Mouse (Mus musculus) liver, embryonic 14.5 days (tissue): ENCODE measurements at regions not wholly inside any gene's neighbourhood (a gene's known extent, or its start where the extent isn't known, plus 50 kb on each side); places are given as distances from the start of the nearest gene placed in this dataset.

Experiments used
- CTCF ChIP-seq: IDR thresholded peaks from 2 replicates; pipeline ENCODE4 v1.5.1; 2016; ENCODE audit warnings: antibody characterized with exemption, low read depth, control low read depth
- EP300 ChIP-seq: IDR thresholded peaks from 2 replicates; pipeline ENCODE4 v1.6.1; 2016; ENCODE audit warnings: antibody characterized with exemption, low read depth

DNA sequence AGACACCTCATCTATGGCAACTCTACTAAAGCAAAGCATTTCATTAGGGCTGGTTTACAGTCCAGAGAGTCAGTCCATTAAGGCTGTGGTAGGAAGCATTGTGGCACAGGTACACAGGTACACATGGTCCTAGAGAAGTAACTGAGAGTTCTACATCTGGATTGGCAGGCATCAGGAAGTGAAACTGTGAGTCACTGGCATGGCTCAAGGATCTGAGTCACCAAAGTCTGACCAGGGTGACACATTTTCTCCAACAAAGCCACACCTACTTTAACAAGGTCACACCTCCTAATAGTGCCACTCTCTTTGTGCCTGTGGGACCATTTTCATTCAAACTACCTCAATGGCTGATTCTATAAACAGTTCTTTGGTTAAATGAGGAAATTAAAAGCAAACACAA, 2219.2 kb downstream of the 4930444P10Rik start:
- TF ChIP-seq EP300 (no peak), CTCF (no peak)
